8 mouse cellular contexts compared by ENCODE assay signal in the genomic region with DNA sequence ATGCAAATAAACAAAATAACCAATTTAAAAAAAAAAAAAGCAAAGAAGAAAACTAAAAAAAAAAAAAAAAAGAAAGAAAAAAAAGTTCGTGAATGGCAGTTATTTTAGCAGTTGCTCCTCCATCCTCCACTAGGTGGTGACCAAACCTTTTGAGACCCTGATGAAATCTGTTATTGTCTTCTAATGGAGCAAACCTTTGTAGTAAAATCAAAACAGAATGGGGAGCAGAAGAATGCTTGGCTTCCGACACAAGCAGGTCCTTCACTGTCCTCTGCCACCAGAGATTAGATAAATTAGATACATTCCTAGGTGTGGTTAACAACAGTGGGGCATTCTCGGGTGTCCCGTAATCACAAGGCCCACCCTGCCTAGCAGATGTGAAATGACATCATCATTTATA. TPM values are rescaled to one million over a fixed set of nuclear protein-coding genes. Genes with fewer than 3 reads are reported as not detected.
DNase-seq lines count a peak whose midpoint lies in the region; ATAC-seq and TF ChIP-seq lines count a peak whose summit lies in the region.

No protein-coding gene starts in this region.

- H3K4me1 ChIP-seq in embryonic facial prominence, embryonic 10.5 days: peaks cover 24% of the 10 kb centered on the region

- no peak overlapping the region for H3K4me3 ChIP-seq in layer of hippocampus, adult 2 months
- H3K4me3 ChIP-seq in embryonic facial prominence, embryonic 10.5 days: no peak overlapping the region

- ATAC-seq in megakaryocyte progenitor cell, adult 5-6 weeks (replicated peaks; ENCODE audit: poor library complexity): peak; percentile 78

- 52% methylated on average over 4 of the region's 4 CpGs for WGBS in embryonic facial prominence, embryonic 10.5 days

- DNase-seq in cerebellum, postnatal 4 days (ENCODE audit: low spot score in 2 of 2): peak; percentile 20 to 36
- DNase-seq in cerebellum, adult 11 months: no peak
- no peak for DNase-seq in layer of hippocampus, adult 2 months (ENCODE audit: low spot score in 2 of 2)
- DNase-seq in layer of hippocampus, adult 9-11 months: no peak
- DNase-seq in embryonic facial prominence, embryonic 10.5 days (ENCODE audit: low spot score): peak; percentile 17
- no peak for DNase-seq in urinary bladder, postnatal 10 days (ENCODE audit: low spot score)
- DNase-seq in ovary, postnatal 14 days (ENCODE audit: low spot score): no peak

- H3K27ac ChIP-seq in layer of hippocampus, adult 2 months: no peak overlapping the region
- no peak overlapping the region for H3K27ac ChIP-seq in embryonic facial prominence, embryonic 10.5 days (replicated peaks)

- no peaks in the 10 kb centered on the region for H3K36me3 ChIP-seq in embryonic facial prominence, embryonic 10.5 days (replicated peaks)

- 0 out of 2 replicates have a peak, but pooled peaks cover 3% of the 10 kb centered on the region for H3K27me3 ChIP-seq in embryonic facial prominence, embryonic 10.5 days (replicated peaks; ENCODE audit: low read depth, poor library complexity, severe bottlenecking)

- H3K9me3 ChIP-seq in embryonic facial prominence, embryonic 10.5 days: no peaks in the 10 kb centered on the region

- TF ChIP-seq CTCF in layer of hippocampus, adult 2 months (conservative IDR thresholded peaks at IDR 0.05): peak; percentile 87

RNA-seq across cellular contexts. Expression of gene Cdh26, which starts 4.1 kb away (rescaled TPM):
- under 1 TPM in 1 of 2 experiments, not detected in 1; 0.38 TPM for total RNA-seq in layer of hippocampus, adult 2 months (2021)
- polyA plus RNA-seq in embryonic facial prominence, embryonic 10.5 days (2016; fragmentation: Nextera tagmentation; extraction: Ambion mirVana): 0.19 TPM in 1 of 2 replicates, not detected in the other
- not detected in 2 replicates for total RNA-seq in megakaryocyte progenitor cell, adult 5-6 weeks (2015)
- not detected in 2 replicates for total RNA-seq in megakaryocyte progenitor cell, adult 5-6 weeks (2017)

RNA-seq across cellular contexts. Expression of gene Fam217b, which starts 11.9 kb away (rescaled TPM):
- 10 to 100 TPM; 44.5 TPM for total RNA-seq in layer of hippocampus, adult 2 months (2021)
- polyA plus RNA-seq in embryonic facial prominence, embryonic 10.5 days (2016; fragmentation: Nextera tagmentation; extraction: Ambion mirVana): 3.4 and 4.7 TPM in 2 replicates
- total RNA-seq in megakaryocyte progenitor cell, adult 5-6 weeks (2015): 8.6 and 9.3 TPM in 2 replicates
- total RNA-seq in megakaryocyte progenitor cell, adult 5-6 weeks (2017): 3.8 and 4.4 TPM in 2 replicates

RNA-seq across cellular contexts. Expression of gene Ppp1r3d, which starts 12.0 kb away (rescaled TPM):
- 1 to 10 TPM; 5.1 to 6.1 TPM for total RNA-seq in layer of hippocampus, adult 2 months (2021)
- 1.8 and 1.9 TPM in 2 replicates for polyA plus RNA-seq in embryonic facial prominence, embryonic 10.5 days (2016; fragmentation: Nextera tagmentation; extraction: Ambion mirVana)
- total RNA-seq in megakaryocyte progenitor cell, adult 5-6 weeks (2015): 2.8 and 3.0 TPM in 2 replicates
- total RNA-seq in megakaryocyte progenitor cell, adult 5-6 weeks (2017): 1.9 and 2.2 TPM in 2 replicates

RNA-seq across cellular contexts. Expression of gene Sycp2, which starts 18.7 kb away (rescaled TPM):
- total RNA-seq in layer of hippocampus, adult 2 months (2021): 1 to 10 TPM in 1 of 2 experiments, under 1 TPM in 1; 0.98 to 1.0 TPM
- 0.05 TPM in 1 of 2 replicates, not detected in the other for polyA plus RNA-seq in embryonic facial prominence, embryonic 10.5 days (2016; fragmentation: Nextera tagmentation; extraction: Ambion mirVana)
- 0.05 TPM in 2 replicates for total RNA-seq in megakaryocyte progenitor cell, adult 5-6 weeks (2015)
- 0.10 and 0.17 TPM in 2 replicates for total RNA-seq in megakaryocyte progenitor cell, adult 5-6 weeks (2017)

Comparison
In these comparisons a context has a peak if more than half of its experiments do, and no peak if none do; other contexts are left out.
1. DNase-seq: peak in cerebellum, postnatal 4 days (2 of 2) and embryonic facial prominence, embryonic 10.5 days (single experiment); none in cerebellum, adult 11 months (single experiment), layer of hippocampus, adult 2 months (0 of 2), layer of hippocampus, adult 9-11 months (single experiment), urinary bladder, postnatal 10 days (single experiment) and ovary, postnatal 14 days (single experiment).
2. RNA of gene Fam217b, which starts 11.9 kb away (total RNA-seq): 44.5 TPM in layer of hippocampus, adult 2 months; 3.8 to 9.3 TPM in megakaryocyte progenitor cell, adult 5-6 weeks; every median in the first group is over 4 times any median in the second.